Mouse (Mus musculus) forebrain, postnatal 0 days (tissue): ENCODE measurements at regions not wholly inside any gene's neighbourhood (a gene's known extent, or its start where the extent isn't known, plus 50 kb on each side); places are given as distances from the start of the nearest gene placed in this dataset.

Source experiments
- ATAC-seq: fragments of 200-750 bp; cut with Nextera tagmentation; 2 replicates; pipeline ENCODE4 v1.8.0; 2017; ENCODE audit warnings: mild to moderate bottlenecking, moderate library complexity
- DNase-seq: peaks from one replicate; pipeline ENCODE4 v3.0.0-alpha.2; 2015
- H3K27ac ChIP-seq: fragments of 300-500 bp; sonication (generic); 2 replicates; pipeline ENCODE4 v1.5.1; 2014; ENCODE audit warnings: low read depth, mild to moderate bottlenecking, antibody characterized with exemption, low read length, moderate library complexity, mixed read lengths
- H3K27me3 ChIP-seq: fragments of 300-500 bp; sonication (generic); 2 replicates; pipeline ENCODE4 v1.6.1; 2014; ENCODE audit warnings: mild to moderate bottlenecking, low read length, mixed read lengths; ENCODE audit not compliant: insufficient read depth
- H3K36me3 ChIP-seq: fragments of 300-500 bp; sonication (generic); 2 replicates; pipeline ENCODE4 v1.6.1; 2014; ENCODE audit warnings: mild to moderate bottlenecking, moderate library complexity; ENCODE audit not compliant: insufficient read depth
- H3K4me1 ChIP-seq: fragments of 300-500 bp; sonication (generic); 2 replicates; pipeline ENCODE4 v1.6.1; 2014; ENCODE audit warnings: antibody characterized with exemption; ENCODE audit not compliant: insufficient read depth
- H3K4me2 ChIP-seq: fragments of 300-500 bp; sonication (generic); 2 replicates; pipeline ENCODE4 v1.6.1; 2014; ENCODE audit warnings: low read depth, mild to moderate bottlenecking, moderate library complexity
- H3K4me3 ChIP-seq: fragments of 300-500 bp; sonication (generic); 2 replicates; pipeline ENCODE4 v1.5.1; 2014; ENCODE audit warnings: low read depth, low read length, mixed read lengths
- H3K9ac ChIP-seq: fragments of 300-500 bp; sonication (generic); 2 replicates; pipeline ENCODE4 v1.6.1; 2014; ENCODE audit warnings: mild to moderate bottlenecking
- H3K9me3 ChIP-seq: fragments of 300-500 bp; sonication (generic); 2 replicates; pipeline ENCODE4 v1.6.1; 2016; ENCODE audit warnings: low read length
- CTCF ChIP-seq: sonication (generic); IDR thresholded peaks from 2 replicates; pipeline ENCODE4 v1.5.1; 2016; ENCODE audit warnings: antibody characterized with exemption, control low read depth, low read depth
- WGBS: fragments of 180-500 bp; shearing (Covaris S2); extraction: QIAGEN DNeasy Blood & Tissue Kit; methylation state at CpG from one replicate; pipeline ENCODE4 v1.1.7; 2014; 5-methylcytosine and 5-hydroxymethylcytosine counted together

DNA sequence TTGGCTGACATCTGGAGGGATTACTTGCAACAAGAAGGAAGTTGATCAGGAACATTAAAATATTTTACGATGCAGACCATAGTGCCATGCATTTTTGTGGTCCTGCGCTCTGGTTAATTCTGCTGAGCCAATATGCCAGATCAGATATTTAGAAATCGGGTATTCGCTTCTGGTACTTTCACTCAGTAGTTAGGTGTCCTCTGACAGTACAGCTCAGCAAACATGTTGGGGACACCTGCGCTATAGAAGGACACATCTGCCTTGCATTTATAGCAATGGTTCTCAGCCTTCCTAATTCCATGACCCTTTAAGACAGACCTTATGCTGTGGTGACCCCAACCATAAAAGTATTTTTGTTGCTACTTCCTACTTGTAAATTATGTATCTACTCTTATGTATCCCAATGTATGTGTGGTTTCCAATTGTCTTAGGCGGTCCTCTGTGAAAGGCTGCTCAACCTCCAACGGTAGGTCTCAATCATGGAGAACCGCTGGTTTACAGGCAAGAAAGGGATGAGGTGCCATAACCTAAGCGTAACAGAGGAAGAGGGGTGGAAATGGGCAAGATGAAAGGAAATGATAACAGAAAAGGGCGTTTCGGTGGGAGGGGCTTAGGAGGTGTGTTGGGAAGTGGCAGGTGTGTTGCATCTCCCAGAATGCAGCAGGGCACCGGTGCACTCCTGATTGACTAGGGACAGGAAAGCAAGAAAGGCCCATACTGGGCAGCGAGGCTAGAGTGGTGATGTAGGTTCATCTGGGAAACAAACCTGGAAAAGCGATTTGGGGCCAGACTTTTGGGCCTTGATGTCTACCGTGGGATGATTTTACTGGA lies 92.3 kb upstream of the Cpm start:
- no peaks in the 10 kb centered on the region for H3K36me3 ChIP-seq
- ATAC-seq (no peak), DNase-seq (no peak)
- no peak overlapping the region for H3K9ac ChIP-seq
- H3K4me1 ChIP-seq, result no peaks in the 10 kb centered on the region
- no peak for TF ChIP-seq CTCF
- H3K4me2 ChIP-seq, result no peak overlapping the region
- H3K4me3 ChIP-seq, result no peak overlapping the region
- no peak overlapping the region for H3K27ac ChIP-seq
- H3K27me3 ChIP-seq, result no peaks in the 10 kb centered on the region; the same call in 1 of the 2 replicates
- H3K9me3 ChIP-seq, result no peaks in the 10 kb centered on the region
- WGBS, result 98% methylated on average over 15 of the region's 15 CpGs

DNA sequence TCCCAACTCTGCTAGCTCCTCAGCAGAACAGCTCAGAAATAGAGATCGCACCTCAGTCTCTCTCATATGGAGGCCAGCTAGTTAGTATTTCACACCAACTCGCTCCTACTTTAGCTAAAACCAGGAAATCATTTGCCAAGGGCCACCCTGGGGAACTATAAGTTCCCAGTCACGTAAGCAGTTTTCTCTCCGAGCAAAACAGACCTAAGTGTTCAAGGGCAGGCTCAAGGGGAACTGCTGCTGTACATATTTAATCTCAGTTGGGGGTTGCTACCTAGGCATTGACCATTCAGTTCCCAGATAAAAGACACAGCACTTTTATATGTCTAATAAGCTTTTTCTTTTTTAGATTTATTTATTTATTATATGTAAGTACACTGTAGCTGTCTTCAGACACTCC lies 93.5 kb upstream of the Cpm start:
- no peak overlapping the region for H3K9ac ChIP-seq
- no peak overlapping the region for H3K4me2 ChIP-seq
- no peaks in the 10 kb centered on the region for H3K9me3 ChIP-seq
- no peak for TF ChIP-seq CTCF
- H3K4me1 ChIP-seq, result no peaks in the 10 kb centered on the region
- WGBS, result 85% methylated on average over 4 of the region's 4 CpGs
- ATAC-seq (no peak), DNase-seq (no peak)
- H3K27ac ChIP-seq, result no peak overlapping the region
- H3K4me3 ChIP-seq, result no peak overlapping the region
- H3K36me3 ChIP-seq, result no peaks in the 10 kb centered on the region
- no peaks in the 10 kb centered on the region for H3K27me3 ChIP-seq

DNA sequence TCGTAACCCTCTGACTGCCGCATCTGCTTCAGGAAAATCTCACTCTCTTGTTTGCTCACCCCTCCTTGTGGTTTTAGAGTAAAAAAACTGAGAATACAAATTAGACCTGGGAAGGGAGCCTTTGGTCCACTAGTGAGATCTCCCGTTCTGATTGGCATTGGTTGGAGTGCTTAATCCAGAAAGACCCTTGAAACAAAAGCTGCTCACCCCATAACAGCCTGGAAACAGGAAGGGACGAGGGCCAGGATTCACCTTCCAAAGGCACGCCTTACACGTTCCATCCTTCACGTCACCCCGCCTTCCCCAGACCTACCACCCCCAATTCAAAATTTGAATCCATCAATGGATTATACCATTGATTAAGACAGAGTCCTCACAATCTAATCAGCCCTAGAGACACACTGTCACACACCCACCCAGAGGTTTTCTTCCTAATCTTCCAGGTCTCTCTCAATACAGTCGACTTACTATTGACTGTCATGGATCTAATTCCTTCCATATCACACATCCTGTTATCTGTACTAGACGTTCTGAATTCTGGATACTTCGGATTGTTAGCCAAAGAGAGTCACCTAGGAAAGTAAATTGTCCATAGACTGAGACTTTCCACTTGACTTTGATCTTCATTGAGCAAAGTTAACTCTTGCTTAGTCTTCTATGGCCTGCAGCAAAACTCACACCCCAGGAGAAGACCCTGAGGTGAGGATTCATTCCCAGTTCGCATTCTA lies 94.1 kb upstream of the Cpm start:
- Histone ChIP-seq H3K4me1 (no peaks in the 10 kb centered on the region), H3K36me3 (no peaks in the 10 kb centered on the region), H3K4me3 (no peak overlapping the region), H3K27me3 (no peaks in the 10 kb centered on the region), H3K9ac (no peak overlapping the region), H3K9me3 (no peaks in the 10 kb centered on the region), H3K4me2 (no peak overlapping the region), H3K27ac (no peak overlapping the region)
- no peak for ATAC-seq
- WGBS, result 90% methylated on average over 12 of the region's 12 CpGs
- DNase-seq, result no peak
- no peak for TF ChIP-seq CTCF

DNA sequence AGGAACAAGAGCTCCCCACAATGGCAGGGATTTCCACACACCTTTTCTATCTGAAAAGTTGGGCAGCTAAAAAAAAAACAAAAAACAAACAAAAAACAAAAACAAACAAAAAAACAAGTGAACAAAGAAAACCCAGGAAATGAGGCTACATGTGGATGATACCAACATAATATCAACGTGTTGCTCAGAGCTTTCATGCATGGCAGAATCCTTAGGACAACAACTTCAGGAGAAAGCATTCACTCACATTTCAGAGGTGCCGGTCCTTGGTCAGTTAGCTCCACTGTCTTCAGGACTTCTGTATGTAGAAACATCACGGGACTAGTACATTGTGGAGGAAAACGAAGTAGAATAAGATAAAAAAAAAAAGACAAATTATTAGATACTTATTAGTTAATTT lies 94.8 kb upstream of the Cpm start:
- H3K9me3 ChIP-seq, result no peaks in the 10 kb centered on the region
- ATAC-seq (no peak), DNase-seq (no peak)
- H3K27ac ChIP-seq, result no peak overlapping the region
- no peaks in the 10 kb centered on the region for H3K4me1 ChIP-seq
- 92% methylated on average over 4 of the region's 4 CpGs for WGBS
- no peak overlapping the region for H3K4me2 ChIP-seq
- no peaks in the 10 kb centered on the region for H3K36me3 ChIP-seq
- H3K4me3 ChIP-seq, result no peak overlapping the region
- no peaks in the 10 kb centered on the region for H3K27me3 ChIP-seq
- no peak overlapping the region for H3K9ac ChIP-seq
- TF ChIP-seq CTCF, result no peak

DNA sequence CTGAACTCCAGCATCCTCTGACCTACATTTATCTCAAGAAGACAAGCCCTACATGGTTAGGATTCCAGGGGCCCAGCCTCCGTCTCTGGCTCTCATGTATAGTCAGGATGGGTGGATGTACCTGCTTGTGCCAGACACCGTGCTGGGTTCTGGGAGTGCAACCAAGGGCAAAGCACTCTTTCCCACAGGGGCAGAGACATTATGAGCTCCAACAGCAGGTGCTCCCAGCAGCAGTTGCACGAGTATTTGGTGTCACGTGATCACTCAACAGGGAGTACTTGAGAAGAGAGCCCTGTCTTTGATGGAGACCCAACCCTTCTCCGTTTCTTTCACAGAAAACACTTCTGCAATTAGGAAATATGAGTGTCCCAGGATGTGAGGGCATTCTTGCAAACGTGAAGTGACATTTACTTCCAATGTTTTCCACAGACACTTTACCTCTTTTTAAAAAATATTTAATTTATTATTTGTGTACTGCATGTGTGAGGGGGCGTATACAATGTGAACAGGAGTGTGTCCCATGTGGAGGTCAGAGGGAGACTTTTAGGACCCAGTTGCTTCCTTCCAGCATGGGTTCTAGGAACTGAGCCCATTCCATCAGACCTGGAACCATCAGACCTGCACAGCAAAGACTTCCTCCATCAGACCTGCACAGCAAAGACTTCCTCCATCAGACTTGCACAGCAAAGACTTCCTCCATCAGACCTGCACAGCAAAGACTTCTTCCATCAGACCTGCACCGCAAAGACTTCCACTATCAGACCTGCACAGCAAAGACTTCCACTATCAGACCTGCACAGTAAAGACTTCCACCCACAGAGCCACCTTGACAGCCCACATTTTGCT lies 95.5 kb upstream of the Cpm start:
- Histone ChIP-seq H3K4me1 (no peaks in the 10 kb centered on the region), H3K9ac (no peak overlapping the region), H3K27ac (no peak overlapping the region), H3K4me3 (no peak overlapping the region), H3K36me3 (no peaks in the 10 kb centered on the region), H3K27me3 (no peaks in the 10 kb centered on the region), H3K4me2 (no peak overlapping the region), H3K9me3 (no peaks in the 10 kb centered on the region)
- 87% methylated on average over 8 of the region's 8 CpGs for WGBS
- DNase-seq, result no peak
- no peak for TF ChIP-seq CTCF
- no peak for ATAC-seq

DNA sequence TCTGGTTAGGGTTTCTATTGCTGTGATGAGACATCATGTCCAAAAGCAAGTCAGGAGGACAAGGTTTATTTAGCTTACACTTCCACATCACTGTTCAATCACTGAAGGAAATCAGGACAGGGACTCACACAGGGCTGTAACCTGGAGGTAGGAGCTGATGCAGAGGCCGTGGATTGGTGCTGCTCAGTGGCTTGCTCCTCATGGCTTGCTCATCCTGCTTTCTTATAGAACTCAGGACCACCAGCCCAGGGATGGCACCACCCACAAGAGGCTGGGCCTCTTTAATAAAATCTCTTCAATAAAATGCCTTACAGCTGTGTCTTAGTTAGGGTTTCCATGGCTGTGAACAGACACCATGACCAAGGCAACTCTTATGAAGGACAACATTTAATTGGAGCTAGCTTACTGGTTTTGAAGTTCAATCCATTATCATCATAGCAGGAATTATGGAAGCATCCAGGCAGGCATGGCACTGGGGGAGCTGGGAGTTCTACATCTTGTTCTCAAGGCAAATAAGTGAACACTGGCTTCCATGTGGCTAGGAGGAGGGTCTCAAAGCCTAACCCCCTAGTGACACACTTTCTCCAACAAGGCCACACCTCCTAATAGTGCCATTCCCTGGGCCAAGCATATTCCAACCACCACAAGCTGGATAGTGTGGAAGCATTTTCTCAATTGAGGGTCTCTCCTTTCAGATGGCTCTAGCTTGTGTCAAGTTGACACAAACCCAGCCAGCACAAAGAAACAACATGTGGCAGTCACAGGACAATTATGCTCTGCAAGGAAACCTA lies 96.4 kb upstream of the Cpm start:
- no peak for TF ChIP-seq CTCF
- Histone ChIP-seq H3K4me2 (no peak overlapping the region), H3K4me3 (no peak overlapping the region), H3K4me1 (no peaks in the 10 kb centered on the region), H3K9me3 (no peaks in the 10 kb centered on the region), H3K27ac (no peak overlapping the region), H3K36me3 (no peaks in the 10 kb centered on the region), H3K27me3 (no peaks in the 10 kb centered on the region), H3K9ac (no peak overlapping the region)
- ATAC-seq (no peak), DNase-seq (no peak)
- 86% methylated on average over 1 of the region's 1 CpGs for WGBS
